Comparison of ENCODE assay signal across 13 mouse cellular contexts in the genomic region with DNA sequence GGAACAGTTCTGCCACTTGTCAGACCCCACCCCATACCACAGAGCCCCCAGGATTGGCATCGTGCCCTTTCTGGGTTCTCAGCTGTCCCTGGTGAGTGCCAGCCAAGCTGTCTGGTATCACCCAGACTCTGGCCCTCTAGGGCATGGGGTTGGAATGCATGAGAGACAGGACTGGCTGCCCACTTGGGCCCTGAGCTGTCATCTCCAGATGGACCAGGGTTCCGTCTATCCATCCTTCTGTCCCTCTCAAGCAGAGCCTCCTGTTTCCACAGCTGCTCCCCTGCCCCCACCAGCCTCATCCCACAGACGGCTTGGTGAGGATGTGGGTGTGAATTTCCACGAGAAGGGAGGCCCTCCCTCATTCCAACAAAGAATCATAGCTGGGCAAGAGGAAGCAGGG. TPM values are rescaled to one million over a fixed set of nuclear protein-coding genes. Genes with fewer than 3 reads are reported as not detected.
A peak's percentile ranks its signal among the peaks of the same experiment; 100 is the strongest.
DNase-seq lines count a peak whose midpoint lies in the region; ATAC-seq and TF ChIP-seq lines count a peak whose summit lies in the region.
"Had no signal": no experiment of that assay in that cellular context is flagged by ENCODE, and none has a peak within 500 bp of the region (broad histone marks: within the 10 kb centered on the region; RNA-seq: fewer than 3 reads in every experiment).

No protein-coding gene starts in this region.

- H3K27me3 ChIP-seq in hindbrain, embryonic 13.5 days, result peaks cover 56% of the 10 kb centered on the region
- no peaks in the 10 kb centered on the region; the same call in none of the 2 replicates for H3K27me3 ChIP-seq in hindbrain, embryonic 16.5 days (replicated peaks; ENCODE audit: control insufficient read depth, insufficient read depth, low read length)
- no peaks in the 10 kb centered on the region for H3K27me3 ChIP-seq in forebrain, embryonic 15.5 days
- H3K27me3 ChIP-seq in lung, postnatal 0 days (replicated peaks; ENCODE audit: insufficient read depth, low read length), result no peaks in the 10 kb centered on the region

- no peak for TF ChIP-seq CTCF in cortical plate, adult 2 months (IDR thresholded peaks at IDR 0.05; ENCODE audit: extremely low read depth, insufficient read depth, low read length)
- no peak for TF ChIP-seq CTCF in lung, postnatal 0 days (IDR thresholded peaks at IDR 0.05)

- no peak for TF ChIP-seq POLR2A in cortical plate, adult 2 months (IDR thresholded peaks at IDR 0.05; ENCODE audit: extremely low read depth, insufficient read depth, low read length)

- 39% methylated on average over 4 of the region's 4 CpGs for WGBS in hindbrain, embryonic 13.5 days
- 45% methylated on average over 4 of the region's 4 CpGs for WGBS in hindbrain, embryonic 16.5 days
- 39% methylated on average over 4 of the region's 4 CpGs for WGBS in forebrain, embryonic 15.5 days
- 44% methylated on average over 4 of the region's 4 CpGs for WGBS in lung, postnatal 0 days

- H3K9ac ChIP-seq in hindbrain, embryonic 13.5 days, result peak overlapping the region; percentile 25; the same call in 1 of the 2 replicates
- no peak overlapping the region for H3K9ac ChIP-seq in hindbrain, embryonic 16.5 days (ENCODE audit: low read depth, low read length)
- H3K9ac ChIP-seq in forebrain, embryonic 15.5 days (replicated peaks), result no peak overlapping the region
- H3K9ac ChIP-seq in lung, postnatal 0 days (replicated peaks; ENCODE audit: low read depth), result no peak overlapping the region
- H3K9ac ChIP-seq: kidney, embryonic 15.5 days; liver, embryonic 14.5 days; stomach, embryonic 15.5 days had no signal

- 0 out of 2 replicates have a peak, but pooled peaks have one; percentile 11 for ATAC-seq in hindbrain, embryonic 13.5 days (ENCODE audit: low FRiP score)
- ATAC-seq in hindbrain, embryonic 16.5 days, result no peak
- ATAC-seq in forebrain, embryonic 15.5 days (replicated peaks), result peak; percentile 31
- no peak for ATAC-seq in lung, postnatal 0 days

- H3K9me3 ChIP-seq in hindbrain, embryonic 13.5 days, result no peaks in the 10 kb centered on the region
- H3K9me3 ChIP-seq in hindbrain, embryonic 16.5 days (ENCODE audit: control insufficient read depth, low read length), result no peaks in the 10 kb centered on the region
- H3K9me3 ChIP-seq in forebrain, embryonic 15.5 days, result no peaks in the 10 kb centered on the region
- no peaks in the 10 kb centered on the region for H3K9me3 ChIP-seq in lung, postnatal 0 days (ENCODE audit: low read length)
- H3K9me3 ChIP-seq: heart, embryonic 10.5 days; kidney, embryonic 15.5 days; stomach, embryonic 15.5 days had no signal

- H3K27ac ChIP-seq in hindbrain, embryonic 13.5 days, result 0 out of 2 replicates have a peak overlapping the region, but pooled peaks have one; percentile 35
- H3K27ac ChIP-seq in hindbrain, embryonic 16.5 days (ENCODE audit: low read depth, low read length), result no peak overlapping the region; the same call in 1 of the 2 replicates
- H3K27ac ChIP-seq in cortical plate, adult 2 months (ENCODE audit: insufficient read depth, low read length), result peak overlapping the region; percentile 38; the same call in 1 of the 2 replicates
- peak overlapping the region; percentile 83 for H3K27ac ChIP-seq in forebrain, embryonic 15.5 days (replicated peaks)
- H3K27ac ChIP-seq in lung, postnatal 0 days (ENCODE audit: low read length), result no peak overlapping the region
- H3K27ac ChIP-seq: heart, embryonic 10.5 days; kidney, embryonic 15.5 days; liver, embryonic 14.5 days; macrophage; stomach, embryonic 15.5 days had no signal

- H3K4me2 ChIP-seq in hindbrain, embryonic 13.5 days, result no peak overlapping the region
- H3K4me2 ChIP-seq in hindbrain, embryonic 16.5 days (ENCODE audit: low read length), result no peak overlapping the region
- no peak overlapping the region for H3K4me2 ChIP-seq in forebrain, embryonic 15.5 days (replicated peaks)
- H3K4me2 ChIP-seq in lung, postnatal 0 days (replicated peaks; ENCODE audit: low read depth, low read length), result no peak overlapping the region
- H3K4me2 ChIP-seq: kidney, embryonic 15.5 days; stomach, embryonic 15.5 days had no signal

- peak; percentile 82 for DNase-seq in left cerebral cortex, postnatal 4 days
- DNase-seq in lung, postnatal 0 days (ENCODE audit: low spot score), result no peak
- DNase-seq in kidney, postnatal 25 days, result no peak
- DNase-seq: cerebellum, adult 11 months had no signal

- intact Hi-C loops in left cerebral cortex, postnatal 4 days (cut with DNase I), result no loop called here

- no peak for TF ChIP-seq EP300 in lung, postnatal 0 days (IDR thresholded peaks at IDR 0.05)

- no peaks in the 10 kb centered on the region for H3K36me3 ChIP-seq in hindbrain, embryonic 13.5 days
- H3K36me3 ChIP-seq in hindbrain, embryonic 16.5 days (ENCODE audit: control insufficient read depth, insufficient read depth, low read length), result no peaks in the 10 kb centered on the region
- H3K36me3 ChIP-seq in forebrain, embryonic 15.5 days, result no peaks in the 10 kb centered on the region
- H3K36me3 ChIP-seq in lung, postnatal 0 days (ENCODE audit: insufficient read depth, low read length), result no peaks in the 10 kb centered on the region
- H3K36me3 ChIP-seq: heart, embryonic 10.5 days; kidney, embryonic 15.5 days; stomach, embryonic 15.5 days had no signal

- H3K4me1 ChIP-seq in hindbrain, embryonic 13.5 days (replicated peaks), result peaks cover 95% of the 10 kb centered on the region
- H3K4me1 ChIP-seq in hindbrain, embryonic 16.5 days (ENCODE audit: control insufficient read depth, insufficient read depth, low read depth, low read length), result peaks cover 43% of the 10 kb centered on the region
- H3K4me1 ChIP-seq in cortical plate, adult 2 months (ENCODE audit: control insufficient read depth, insufficient read depth, low read length), result peaks cover 27% of the 10 kb centered on the region
- H3K4me1 ChIP-seq in forebrain, embryonic 15.5 days, result peaks cover 80% of the 10 kb centered on the region
- 0 out of 2 replicates have a peak, but pooled peaks cover 4% of the 10 kb centered on the region for H3K4me1 ChIP-seq in lung, postnatal 0 days (ENCODE audit: insufficient read depth, low read depth, low read length)

- H3K4me3 ChIP-seq in hindbrain, embryonic 13.5 days, result no peak overlapping the region
- H3K4me3 ChIP-seq in hindbrain, embryonic 16.5 days (ENCODE audit: low read length), result no peak overlapping the region
- H3K4me3 ChIP-seq in cortical plate, adult 2 months (ENCODE audit: insufficient read depth, low read length), result no peak overlapping the region
- no peak overlapping the region for H3K4me3 ChIP-seq in forebrain, embryonic 15.5 days
- no peak overlapping the region for H3K4me3 ChIP-seq in lung, postnatal 0 days (ENCODE audit: low read depth, low read length)
- H3K4me3 ChIP-seq: heart, embryonic 10.5 days; kidney, embryonic 15.5 days; stomach, embryonic 15.5 days had no signal

RNA-seq across cellular contexts. Expression of a gene that starts 42.6 kb away (rescaled TPM):
- 7.1 and 8.1 TPM in 2 replicates for polyA plus RNA-seq in hindbrain, embryonic 13.5 days (2015; fragmentation: Nextera tagmentation; extraction: Ambion mirVana)
- polyA plus RNA-seq in hindbrain, embryonic 16.5 days (2015; fragmentation: Nextera tagmentation; extraction: Ambion mirVana), result 8.8 and 11.3 TPM in 2 replicates
- polyA plus RNA-seq in cortical plate, adult 2 months (2012; rRNA removed), result 8.2 and 9.2 TPM in 2 replicates
- polyA plus RNA-seq in forebrain, embryonic 15.5 days (2015; fragmentation: Nextera tagmentation; extraction: Ambion mirVana), result 14.9 and 18.9 TPM in 2 replicates
- total RNA-seq in left cerebral cortex, postnatal 4 days (2021), result 10 to 100 TPM; 22.4 to 23.5 TPM
- polyA plus RNA-seq in lung, postnatal 0 days (2015; fragmentation: Nextera tagmentation; extraction: Ambion mirVana), result 0.17 and 0.19 TPM in 2 replicates
- polyA plus RNA-seq: macrophage had no signal

RNA-seq across cellular contexts. Expression of a gene that starts 58.0 kb away (rescaled TPM):
- 233 and 250 TPM in 2 replicates for polyA plus RNA-seq in hindbrain, embryonic 13.5 days (2015; fragmentation: Nextera tagmentation; extraction: Ambion mirVana)
- polyA plus RNA-seq in hindbrain, embryonic 16.5 days (2015; fragmentation: Nextera tagmentation; extraction: Ambion mirVana), result 246 and 249 TPM in 2 replicates
- 265 TPM in 2 replicates for polyA plus RNA-seq in cortical plate, adult 2 months (2012; rRNA removed)
- polyA plus RNA-seq in forebrain, embryonic 15.5 days (2015; fragmentation: Nextera tagmentation; extraction: Ambion mirVana), result 232 and 233 TPM in 2 replicates
- total RNA-seq in left cerebral cortex, postnatal 4 days (2021), result 100 to 1,000 TPM; 181 TPM
- polyA plus RNA-seq in lung, postnatal 0 days (2015; fragmentation: Nextera tagmentation; extraction: Ambion mirVana), result 107 and 119 TPM in 2 replicates

Comparison
In these comparisons a context has a peak if more than half of its experiments do, and no peak if none do; other contexts are left out.
1. ATAC-seq: peak in hindbrain, embryonic 13.5 days (single experiment) and forebrain, embryonic 15.5 days (single experiment); none in hindbrain, embryonic 16.5 days (single experiment) and lung, postnatal 0 days (single experiment).
2. H3K27ac ChIP-seq: peak in hindbrain, embryonic 13.5 days (single experiment), cortical plate, adult 2 months (single experiment) and forebrain, embryonic 15.5 days (single experiment); none in hindbrain, embryonic 16.5 days (single experiment) and lung, postnatal 0 days (single experiment).